Mouse (Mus musculus) heart, adult 2 months (tissue): Measurements from ENCODE around the gene B4galt1. TPM values are rescaled to one million over a fixed set of nuclear protein-coding genes. Genes with fewer than 3 reads are reported as not detected.

Experiments
- DNase-seq, 2 experiments: peaks; one replicate each; pipeline ENCODE4 v3.0.0; 2021
- H3K27ac ChIP-seq: fragments of 200-600 bp; 2 replicates; pipeline ENCODE4 v1.8.1; 2022
- H3K27me3 ChIP-seq: fragments of 200-500 bp; 2 replicates; pipeline ENCODE4 v1.6.1; 2012; ENCODE audit warnings: mild to moderate bottlenecking, low read length, inconsistent platforms, mixed read lengths; ENCODE audit not compliant: control insufficient read depth, insufficient read depth
- H3K36me3 ChIP-seq: fragments of 200-500 bp; 2 replicates; pipeline ENCODE4 v1.6.1; 2012; ENCODE audit warnings: low read length, inconsistent platforms; ENCODE audit not compliant: control insufficient read depth, insufficient read depth
- H3K4me1 ChIP-seq: fragments of 200-500 bp; 2 replicates; pipeline ENCODE4 v1.6.1; 2011; ENCODE audit warnings: low read length; ENCODE audit not compliant: control insufficient read depth, insufficient read depth
- H3K4me3 ChIP-seq: fragments of 200-600 bp; 2 replicates; pipeline ENCODE4 v1.8.1; 2022
- H3K79me2 ChIP-seq: fragments of 200-500 bp; replicated peaks from 2 replicates; pipeline ENCODE4 v1.6.1; 2012; ENCODE audit warnings: mild to moderate bottlenecking, inconsistent platforms, low read length, moderate library complexity, mixed read lengths; ENCODE audit not compliant: control insufficient read depth, insufficient read depth
- H3K9ac ChIP-seq: fragments of 200-500 bp; 2 replicates; pipeline ENCODE4 v1.6.1; 2012; ENCODE audit warnings: low read depth, mild to moderate bottlenecking, control low read depth, inconsistent platforms, low read length, mixed read lengths
- CTCF ChIP-seq: fragments of 200-600 bp; IDR thresholded peaks from 2 replicates; pipeline ENCODE4 v1.8.1; 2022; ENCODE audit warnings: antibody characterized with exemption, mild to moderate bottlenecking, moderate library complexity
- EP300 ChIP-seq: fragments of 200-500 bp; IDR thresholded peaks from 2 replicates; pipeline ENCODE4 v1.6.1; 2011; ENCODE audit warnings: low read depth, low read length, control low read depth; ENCODE audit not compliant: insufficient read depth
- POLR2A ChIP-seq: fragments of 200-500 bp; IDR thresholded peaks from 2 replicates; pipeline ENCODE4 v1.6.1; 2011; ENCODE audit warnings: mild to moderate bottlenecking, low read depth, low read length, control low read depth; ENCODE audit not compliant: insufficient read depth
- WGBS: fragments of 180-500 bp; shearing (Covaris S2); methylation state at CpG from one replicate; pipeline ENCODE4 v1.1.7; 2018; 5-methylcytosine and 5-hydroxymethylcytosine counted together
- intact Hi-C: fragments of 180-260 bp; cut with DNase I; formaldehyde crosslinking; loops from one replicate; pipeline ENCODE4 v1.15.1; 2025
- polyA plus RNA-seq: library from polyadenylated mRNA; depleted of rRNA; stranded (reverse); fragments of >200 nt; gene quantifications from 2 replicates; pipeline ENCODE4 v1.2.3, GENCODE M21; 2012
- total RNA-seq, 2 experiments: library from RNA; stranded (reverse); gene quantifications; 2 replicates each; pipeline ENCODE4 v1.2.3; 2021

Gene B4galt1
- total and polyA plus RNA-seq, 3 experiments, result 42.6 to 69.7 (median 68.7) TPM

DNA sequence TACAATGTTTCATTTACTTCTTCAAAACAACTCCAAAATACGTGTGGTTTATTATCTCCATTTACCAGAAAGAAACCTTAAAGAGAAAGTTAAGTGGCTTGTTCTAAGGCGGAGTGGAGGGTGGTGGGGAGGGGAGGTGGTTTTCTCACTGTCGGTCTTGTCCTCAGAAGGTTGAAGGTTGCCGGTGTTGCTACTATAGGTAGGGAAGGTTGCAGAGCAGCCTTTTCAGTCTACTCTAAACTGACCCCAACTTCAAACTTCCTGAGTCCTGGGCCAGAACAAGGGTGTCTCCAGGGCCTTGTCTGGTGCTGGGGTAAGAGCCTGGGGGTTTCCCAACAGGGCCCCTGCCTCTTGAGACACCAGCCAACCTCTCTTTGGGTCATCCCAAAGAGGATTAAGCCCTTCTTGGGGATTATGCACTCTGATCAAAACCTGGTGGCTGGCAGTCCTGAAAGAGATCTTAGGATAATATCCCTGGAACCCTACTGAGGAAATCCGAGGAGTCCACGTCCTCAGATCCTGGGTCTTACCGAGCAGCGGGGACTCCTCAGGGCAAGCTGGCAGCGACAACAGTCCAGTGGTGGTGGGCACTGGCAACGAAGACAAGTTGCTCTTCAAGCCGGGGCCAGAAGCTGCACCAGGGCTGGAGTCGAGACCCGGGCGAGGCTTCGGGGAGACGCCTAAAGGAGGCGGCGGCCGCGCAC, 792 bp downstream of the B4galt1 start:
- Histone ChIP-seq H3K9ac (peak overlapping the region; percentile 99), H3K27me3 (no peaks in the 10 kb centered on the region), H3K27ac (peak overlapping the region; percentile 92), H3K79me2 (peaks cover 4% of the 10 kb centered on the region; the same call in 1 of the 2 replicates), H3K4me3 (peak overlapping the region; percentile 58), H3K4me1 (peaks cover 15% of the 10 kb centered on the region), H3K36me3 (peaks cover 10% of the 10 kb centered on the region)
- WGBS, result under 1% methylated on average over 20 of the region's 20 CpGs
- TF ChIP-seq POLR2A (no peak), EP300 (no peak), CTCF (no peak)
- DNase-seq, result peak in 1 of 2 experiments; percentile 62
- intact Hi-C loops, result loop anchor here (2.0 kb wide), 2 partner anchors 34 to 78 kb away; no protein-coding TSS in a partner anchor

DNA sequence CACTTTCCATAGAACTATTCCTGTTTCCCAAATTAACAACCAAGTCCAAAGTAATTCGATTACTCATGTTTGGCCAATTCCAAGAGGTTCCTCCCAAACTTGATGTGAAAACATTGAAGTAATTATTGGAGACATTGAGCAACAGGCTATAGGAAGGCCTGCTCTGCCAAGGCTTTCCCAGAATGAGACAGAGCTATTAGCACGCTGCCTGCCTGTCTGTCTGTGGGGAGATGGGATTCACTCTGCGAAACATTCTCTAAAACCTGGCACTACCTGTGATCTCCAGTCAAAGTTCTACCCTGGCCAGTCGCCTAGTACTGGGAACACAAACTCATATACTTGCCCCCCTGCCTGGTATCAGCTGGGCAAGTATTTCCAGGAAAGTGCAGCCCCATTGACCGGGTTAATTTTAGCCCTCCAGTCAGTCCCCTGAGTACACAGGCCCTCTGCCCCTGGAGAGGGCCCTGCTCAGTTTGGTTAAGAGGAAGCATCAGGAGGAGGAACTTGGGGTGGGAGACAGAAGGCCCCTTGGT, 1.5 kb downstream of the B4galt1 start:
- H3K9ac ChIP-seq, result peak overlapping the region; percentile 99
- peaks cover 4% of the 10 kb centered on the region; the same call in 1 of the 2 replicates for H3K79me2 ChIP-seq
- 0% methylated on average over 5 of the region's 5 CpGs for WGBS
- H3K4me3 ChIP-seq, result peak overlapping the region; percentile 58
- peak; percentile 66 to 81 for DNase-seq
- H3K4me1 ChIP-seq, result peaks cover 19% of the 10 kb centered on the region
- TF ChIP-seq EP300 (peak; percentile 83), CTCF (no peak), POLR2A (peak; percentile 60)
- intact Hi-C loops, result loop anchor here (2.0 kb wide), 2 partner anchors 34 to 78 kb away; no protein-coding TSS in a partner anchor
- H3K27me3 ChIP-seq, result no peaks in the 10 kb centered on the region
- H3K36me3 ChIP-seq, result peaks cover 16% of the 10 kb centered on the region
- peak overlapping the region; percentile 92 for H3K27ac ChIP-seq

DNA sequence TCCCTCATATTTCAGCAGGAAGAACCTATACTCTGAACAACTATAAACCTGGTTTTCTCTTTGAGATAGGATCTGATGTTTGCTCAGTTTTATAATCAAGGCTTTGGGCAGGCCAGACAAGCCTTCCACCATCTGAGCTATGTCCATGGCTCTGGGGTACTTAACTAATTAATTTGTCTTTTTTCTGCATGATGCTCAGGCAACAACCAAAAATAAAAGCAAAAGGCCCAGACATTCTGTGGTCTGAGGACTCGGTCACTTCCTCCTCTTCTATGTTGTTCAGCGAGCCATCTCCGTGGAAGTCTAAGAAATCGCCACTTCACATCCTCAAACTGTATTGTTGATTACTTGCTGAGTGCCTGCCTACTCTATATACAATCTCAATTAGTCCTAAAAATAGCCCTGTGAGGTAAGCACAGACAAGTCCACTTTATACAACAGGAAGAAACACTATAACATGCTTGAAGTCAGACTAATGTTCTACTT, 2.0 kb downstream of the B4galt1 start:
- H3K36me3 ChIP-seq, result peaks cover 21% of the 10 kb centered on the region

DNA sequence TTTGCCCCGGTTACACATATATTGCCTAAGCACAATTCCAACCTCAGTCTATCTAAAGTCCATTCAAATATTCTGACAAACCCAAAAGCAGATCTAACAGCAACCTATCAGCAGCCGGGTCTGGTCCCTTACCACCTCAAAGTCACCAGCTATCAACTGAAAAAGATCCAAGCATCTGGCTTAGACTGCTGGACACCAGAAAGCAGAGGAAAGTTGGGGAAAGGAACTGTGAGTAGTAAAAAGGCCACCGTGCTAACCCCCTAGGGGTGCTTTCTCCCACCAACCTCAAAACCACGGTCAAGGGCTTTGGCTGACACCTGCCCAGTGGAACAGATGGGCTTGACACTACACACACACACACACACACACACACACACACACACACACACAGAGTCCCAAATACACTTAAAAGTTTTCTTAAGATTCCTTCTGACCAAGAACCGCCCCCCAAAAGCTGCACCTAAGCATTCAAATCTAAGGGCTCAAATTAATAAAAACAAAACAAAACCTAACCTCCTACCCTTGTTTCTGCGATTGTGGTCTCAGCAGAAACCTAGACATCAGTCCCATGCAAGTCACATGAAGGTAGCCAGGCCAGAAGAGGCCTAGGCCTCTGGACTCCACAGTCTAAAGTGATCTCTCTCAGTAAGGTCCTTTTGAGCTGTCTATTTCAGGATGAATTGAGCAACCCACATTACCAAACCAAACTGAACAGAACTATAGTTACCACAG, 2.6 kb downstream of the B4galt1 start:
- Histone ChIP-seq H3K4me3 (peak overlapping the region; percentile 58), H3K79me2 (peaks cover 4% of the 10 kb centered on the region; the same call in 1 of the 2 replicates), H3K4me1 (peaks cover 26% of the 10 kb centered on the region), H3K36me3 (peaks cover 28% of the 10 kb centered on the region), H3K27ac (peak overlapping the region; percentile 92), H3K9ac (peak overlapping the region; percentile 53), H3K27me3 (no peaks in the 10 kb centered on the region)
- intact Hi-C loops, result no loop called here
- 17% methylated on average over 6 of the region's 6 CpGs for WGBS
- DNase-seq, result no peak
- TF ChIP-seq POLR2A (0 out of 2 replicates have a peak, but pooled peaks have one; percentile 4), EP300 (no peak)

More for the DNA sequence above, 2.0 kb downstream of the B4galt1 start:
- TF ChIP-seq EP300 (no peak), POLR2A (no peak)
- H3K27me3 ChIP-seq, result no peaks in the 10 kb centered on the region
- H3K4me3 ChIP-seq, result peak overlapping the region; percentile 58
- H3K27ac ChIP-seq, result peak overlapping the region; percentile 92
- H3K9ac ChIP-seq, result peak overlapping the region; percentile 53
- whole genome bisulfite sequencing, result 0% methylated on average over 4 of the region's 4 CpGs
- H3K4me1 ChIP-seq, result peaks cover 22% of the 10 kb centered on the region
- intact Hi-C loops, result loop anchor here (2.0 kb wide), 2 partner anchors 33 to 77 kb away; no protein-coding TSS in a partner anchor
- H3K79me2 ChIP-seq, result peaks cover 4% of the 10 kb centered on the region; the same call in 1 of the 2 replicates
- no peak for DNase-seq

DNA sequence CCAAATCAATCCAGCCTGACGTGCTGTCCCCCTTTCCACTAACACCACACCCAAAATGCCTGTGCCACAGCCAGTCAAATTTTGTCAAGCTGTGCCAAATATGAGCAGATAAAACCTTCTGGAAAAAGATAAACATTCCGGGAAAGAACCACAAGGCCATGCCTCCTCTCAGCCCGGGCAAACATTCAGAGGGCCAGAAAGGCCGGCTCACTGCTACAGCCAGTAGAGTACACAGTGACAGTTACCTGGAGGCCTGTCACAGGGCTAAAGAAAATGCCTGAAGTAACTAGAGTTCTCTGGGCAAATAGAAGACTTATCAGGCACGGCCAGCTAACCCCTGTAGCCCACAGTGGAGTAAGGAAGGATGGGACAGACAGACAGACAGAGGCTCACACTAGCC, 3.2 kb downstream of the B4galt1 start:
- Histone ChIP-seq H3K79me2 (peaks cover 4% of the 10 kb centered on the region; the same call in 1 of the 2 replicates), H3K4me3 (peak overlapping the region; percentile 35), H3K27me3 (no peaks in the 10 kb centered on the region), H3K4me1 (peaks cover 26% of the 10 kb centered on the region), H3K27ac (peak overlapping the region; percentile 92), H3K9ac (peak overlapping the region; percentile 53), H3K36me3 (peaks cover 32% of the 10 kb centered on the region)
- WGBS, result 4% methylated on average over 5 of the region's 5 CpGs
- 0 out of 2 replicates have a peak, but pooled peaks have one; percentile 15 for TF ChIP-seq EP300
- no peak for TF ChIP-seq CTCF
- 0 out of 2 replicates have a peak, but pooled peaks have one; percentile 35 for TF ChIP-seq POLR2A
- intact Hi-C loops, result no loop called here
- DNase-seq, result peak in 1 of 2 experiments; percentile 69
